ENCODE assay signal across 15 mouse cellular contexts in the genomic region with DNA sequence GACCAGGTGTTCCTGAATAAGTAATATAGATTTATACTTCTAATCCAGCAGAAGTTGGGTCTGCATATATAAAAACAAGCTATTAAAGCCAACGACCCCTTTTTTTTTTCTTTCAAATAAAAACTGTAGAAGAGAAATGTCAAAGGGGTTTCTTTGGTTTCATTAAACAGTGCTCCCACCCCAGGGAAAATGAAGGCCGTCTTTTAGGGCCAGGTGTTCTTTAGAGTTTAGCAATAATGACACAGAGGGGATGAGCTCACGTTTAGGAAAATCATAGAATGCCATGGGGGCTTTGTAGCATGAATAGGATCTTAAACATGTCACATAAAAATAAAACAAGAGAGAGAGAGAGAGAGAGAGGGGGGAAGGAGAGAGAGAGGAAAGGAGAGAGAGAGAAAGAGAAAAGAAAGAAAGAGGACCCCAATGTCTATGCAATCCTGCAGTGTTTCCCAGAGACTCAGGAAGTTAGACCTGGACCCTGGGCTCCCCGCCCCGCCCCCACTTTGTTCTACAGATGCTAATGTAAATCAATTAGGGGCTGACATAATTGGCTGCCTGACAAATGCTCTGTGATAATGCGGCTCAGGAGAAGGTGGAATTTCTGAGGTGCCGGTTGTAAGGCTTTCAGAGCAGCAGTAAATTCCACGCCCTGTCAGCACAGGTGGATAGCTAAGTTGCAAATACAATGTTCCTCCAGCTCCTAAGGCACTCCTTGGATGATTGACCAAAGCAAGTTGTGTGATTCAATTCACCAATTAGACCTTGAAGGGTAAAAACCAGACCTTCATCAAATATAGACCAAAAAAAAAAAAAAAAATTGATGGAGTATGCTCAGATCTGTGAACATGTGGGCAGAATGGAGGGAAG.
A peak's percentile ranks its signal among the peaks of the same experiment; 100 is the strongest.
DNase-seq lines count a peak whose midpoint lies in the region; ATAC-seq and TF ChIP-seq lines count a peak whose summit lies in the region.
"Had no signal": no experiment of that assay in that cellular context is flagged by ENCODE, and none has a peak within 500 bp of the region (broad histone marks: within the 10 kb centered on the region; RNA-seq: fewer than 3 reads in every experiment).

No protein-coding gene starts in this region.

- TF ChIP-seq POLR2A in heart, adult 2 months (IDR thresholded peaks at IDR 0.05; ENCODE audit: insufficient read depth, low read depth, low read length) = no peak

- H3K27ac ChIP-seq in hindbrain, embryonic 13.5 days = 0 out of 2 replicates have a peak overlapping the region, but pooled peaks have one; percentile 3
- H3K27ac ChIP-seq in hindbrain, postnatal 0 days = no peak overlapping the region
- no peak overlapping the region for H3K27ac ChIP-seq in midbrain, embryonic 14.5 days (replicated peaks; ENCODE audit: low read depth, low read length)
- no peak overlapping the region for H3K27ac ChIP-seq in midbrain, embryonic 13.5 days
- no peak overlapping the region for H3K27ac ChIP-seq in forebrain, embryonic 15.5 days (replicated peaks)
- H3K27ac ChIP-seq in neural tube, embryonic 13.5 days (replicated peaks) = no peak overlapping the region
- no peak overlapping the region for H3K27ac ChIP-seq in heart, adult 2 months
- H3K27ac ChIP-seq: heart, embryonic 13.5 days; hindbrain, embryonic 12.5 days had no signal

- no peaks in the 10 kb centered on the region for H3K79me2 ChIP-seq in heart, adult 2 months (replicated peaks; ENCODE audit: control insufficient read depth, insufficient read depth, low read length)

- ATAC-seq in hindbrain, embryonic 13.5 days (ENCODE audit: low FRiP score) = no peak
- ATAC-seq in hindbrain, postnatal 0 days = no peak
- ATAC-seq in midbrain, embryonic 14.5 days (ENCODE audit: low FRiP score, low TSS enrichment) = no peak
- ATAC-seq in midbrain, embryonic 13.5 days = no peak
- peak; percentile 63 for ATAC-seq in forebrain, embryonic 15.5 days (replicated peaks)
- ATAC-seq in neural tube, embryonic 13.5 days (ENCODE audit: low read depth) = peak; percentile 53

- DNase-seq in hindbrain, postnatal 0 days (ENCODE audit: low spot score) = no peak
- peak; percentile 52 for DNase-seq in midbrain, embryonic 14.5 days
- DNase-seq in natural killer cell, adult 2 months (ENCODE audit: low spot score in 2 of 2) = no peak
- DNase-seq in heart, adult 2 months = no peak
- DNase-seq: cerebellum, adult 9-11 months; gastrocnemius, postnatal 10 days; lung, adult 18-20 months; spleen, adult 18-20 months had no signal

- no peak overlapping the region for H3K4me2 ChIP-seq in hindbrain, embryonic 13.5 days
- no peak overlapping the region for H3K4me2 ChIP-seq in hindbrain, postnatal 0 days (ENCODE audit: low read depth, low read length)
- H3K4me2 ChIP-seq in midbrain, embryonic 14.5 days (ENCODE audit: low read length) = no peak overlapping the region
- H3K4me2 ChIP-seq in midbrain, embryonic 13.5 days (replicated peaks) = no peak overlapping the region
- no peak overlapping the region for H3K4me2 ChIP-seq in forebrain, embryonic 15.5 days (replicated peaks)
- 0 out of 2 replicates have a peak overlapping the region, but pooled peaks have one; percentile 6 for H3K4me2 ChIP-seq in neural tube, embryonic 13.5 days
- H3K4me2 ChIP-seq: heart, embryonic 13.5 days; hindbrain, embryonic 12.5 days had no signal

- H3K27me3 ChIP-seq in hindbrain, embryonic 13.5 days = no peaks in the 10 kb centered on the region
- H3K27me3 ChIP-seq in hindbrain, postnatal 0 days (ENCODE audit: insufficient read depth, low read length) = no peaks in the 10 kb centered on the region
- H3K27me3 ChIP-seq in midbrain, embryonic 14.5 days (ENCODE audit: control insufficient read depth, insufficient read depth, low read length) = no peaks in the 10 kb centered on the region
- H3K27me3 ChIP-seq in midbrain, embryonic 13.5 days = no peaks in the 10 kb centered on the region
- H3K27me3 ChIP-seq in forebrain, embryonic 15.5 days = no peaks in the 10 kb centered on the region
- H3K27me3 ChIP-seq in neural tube, embryonic 13.5 days = no peaks in the 10 kb centered on the region
- no peaks in the 10 kb centered on the region for H3K27me3 ChIP-seq in heart, adult 2 months (ENCODE audit: control insufficient read depth, insufficient read depth, low read length)
- H3K27me3 ChIP-seq: heart, embryonic 13.5 days; hindbrain, embryonic 12.5 days had no signal

- WGBS in hindbrain, embryonic 13.5 days = 35% methylated on average over 8 of the region's 8 CpGs
- 35% methylated on average over 8 of the region's 8 CpGs for WGBS in hindbrain, postnatal 0 days
- WGBS in midbrain, embryonic 14.5 days = 47% methylated on average over 8 of the region's 8 CpGs
- 43% methylated on average over 8 of the region's 8 CpGs for WGBS in midbrain, embryonic 13.5 days
- 13% methylated on average over 8 of the region's 8 CpGs for WGBS in forebrain, embryonic 15.5 days
- 18% methylated on average over 8 of the region's 8 CpGs for WGBS in neural tube, embryonic 13.5 days
- WGBS in heart, adult 2 months = 37% methylated on average over 8 of the region's 8 CpGs

- intact Hi-C loops in heart, adult 2 months (cut with DNase I) = no loop called here

- H3K9me3 ChIP-seq in hindbrain, embryonic 13.5 days = no peaks in the 10 kb centered on the region
- no peaks in the 10 kb centered on the region for H3K9me3 ChIP-seq in hindbrain, postnatal 0 days (ENCODE audit: low read length)
- no peaks in the 10 kb centered on the region for H3K9me3 ChIP-seq in midbrain, embryonic 14.5 days (ENCODE audit: control insufficient read depth, low read length)
- H3K9me3 ChIP-seq in midbrain, embryonic 13.5 days = no peaks in the 10 kb centered on the region
- no peaks in the 10 kb centered on the region for H3K9me3 ChIP-seq in forebrain, embryonic 15.5 days
- no peaks in the 10 kb centered on the region for H3K9me3 ChIP-seq in neural tube, embryonic 13.5 days
- H3K9me3 ChIP-seq: heart, embryonic 13.5 days; hindbrain, embryonic 12.5 days had no signal

- no peak overlapping the region for H3K4me3 ChIP-seq in hindbrain, embryonic 13.5 days
- H3K4me3 ChIP-seq in hindbrain, postnatal 0 days (ENCODE audit: low read length) = no peak overlapping the region
- no peak overlapping the region for H3K4me3 ChIP-seq in midbrain, embryonic 14.5 days (replicated peaks; ENCODE audit: low read depth, low read length)
- H3K4me3 ChIP-seq in midbrain, embryonic 13.5 days (replicated peaks) = no peak overlapping the region
- H3K4me3 ChIP-seq in forebrain, embryonic 15.5 days = no peak overlapping the region
- H3K4me3 ChIP-seq in neural tube, embryonic 13.5 days = no peak overlapping the region
- no peak overlapping the region for H3K4me3 ChIP-seq in heart, adult 2 months
- H3K4me3 ChIP-seq: erythroblast, embryonic 14.5 days; heart, embryonic 13.5 days; hindbrain, embryonic 12.5 days had no signal

- TF ChIP-seq CTCF in hindbrain, postnatal 0 days (IDR thresholded peaks at IDR 0.05; ENCODE audit: low read depth) = no peak
- no peak for TF ChIP-seq CTCF in heart, adult 2 months (IDR thresholded peaks at IDR 0.05)

- TF ChIP-seq EP300 in heart, adult 2 months (IDR thresholded peaks at IDR 0.05; ENCODE audit: insufficient read depth, low read depth, low read length) = no peak

- no peaks in the 10 kb centered on the region for H3K36me3 ChIP-seq in hindbrain, embryonic 13.5 days
- H3K36me3 ChIP-seq in hindbrain, postnatal 0 days (ENCODE audit: insufficient read depth, low read length) = no peaks in the 10 kb centered on the region
- H3K36me3 ChIP-seq in midbrain, embryonic 14.5 days (ENCODE audit: control insufficient read depth, insufficient read depth, low read length) = no peaks in the 10 kb centered on the region
- H3K36me3 ChIP-seq in midbrain, embryonic 13.5 days = no peaks in the 10 kb centered on the region
- H3K36me3 ChIP-seq in forebrain, embryonic 15.5 days = no peaks in the 10 kb centered on the region
- H3K36me3 ChIP-seq in neural tube, embryonic 13.5 days = no peaks in the 10 kb centered on the region
- H3K36me3 ChIP-seq in heart, adult 2 months (ENCODE audit: control insufficient read depth, insufficient read depth, low read length) = no peaks in the 10 kb centered on the region
- H3K36me3 ChIP-seq: heart, embryonic 13.5 days; hindbrain, embryonic 12.5 days had no signal

- peaks cover 9% of the 10 kb centered on the region for H3K4me1 ChIP-seq in hindbrain, embryonic 13.5 days (replicated peaks)
- H3K4me1 ChIP-seq in hindbrain, postnatal 0 days (ENCODE audit: insufficient read depth, low read length) = no peaks in the 10 kb centered on the region
- no peaks in the 10 kb centered on the region for H3K4me1 ChIP-seq in midbrain, embryonic 14.5 days (ENCODE audit: control insufficient read depth, insufficient read depth, low read length)
- no peaks in the 10 kb centered on the region for H3K4me1 ChIP-seq in midbrain, embryonic 13.5 days (replicated peaks)
- H3K4me1 ChIP-seq in forebrain, embryonic 15.5 days = peaks cover 11% of the 10 kb centered on the region
- H3K4me1 ChIP-seq in neural tube, embryonic 13.5 days (replicated peaks) = peaks cover 15% of the 10 kb centered on the region
- no peaks in the 10 kb centered on the region for H3K4me1 ChIP-seq in heart, adult 2 months (ENCODE audit: control insufficient read depth, insufficient read depth, low read length)
- H3K4me1 ChIP-seq: heart, embryonic 13.5 days had no signal

- H3K9ac ChIP-seq in hindbrain, embryonic 13.5 days = no peak overlapping the region
- no peak overlapping the region for H3K9ac ChIP-seq in hindbrain, postnatal 0 days (replicated peaks; ENCODE audit: low read length)
- no peak overlapping the region for H3K9ac ChIP-seq in midbrain, embryonic 14.5 days (replicated peaks; ENCODE audit: low read length)
- H3K9ac ChIP-seq in midbrain, embryonic 13.5 days (replicated peaks) = no peak overlapping the region
- no peak overlapping the region for H3K9ac ChIP-seq in forebrain, embryonic 15.5 days (replicated peaks)
- H3K9ac ChIP-seq in neural tube, embryonic 13.5 days = no peak overlapping the region
- H3K9ac ChIP-seq in heart, adult 2 months (ENCODE audit: low read depth, low read length) = no peak overlapping the region
- H3K9ac ChIP-seq: heart, embryonic 13.5 days; hindbrain, embryonic 12.5 days had no signal

Comparison
In these comparisons a context has a peak if more than half of its experiments do, and no peak if none do; other contexts are left out.
1. ATAC-seq: peak in forebrain, embryonic 15.5 days (single experiment) and neural tube, embryonic 13.5 days (single experiment); none in hindbrain, embryonic 13.5 days (single experiment), hindbrain, postnatal 0 days (single experiment), midbrain, embryonic 14.5 days (single experiment) and midbrain, embryonic 13.5 days (single experiment).